Mouse (Mus musculus) lung, postnatal 4 days (tissue): ENCODE measurements around the gene Slc9a3.

Experiments used
- DNase-seq, 2 experiments: peaks; one replicate each; pipeline ENCODE4 v3.0.0; 2021

Gene Slc9a3

DNA sequence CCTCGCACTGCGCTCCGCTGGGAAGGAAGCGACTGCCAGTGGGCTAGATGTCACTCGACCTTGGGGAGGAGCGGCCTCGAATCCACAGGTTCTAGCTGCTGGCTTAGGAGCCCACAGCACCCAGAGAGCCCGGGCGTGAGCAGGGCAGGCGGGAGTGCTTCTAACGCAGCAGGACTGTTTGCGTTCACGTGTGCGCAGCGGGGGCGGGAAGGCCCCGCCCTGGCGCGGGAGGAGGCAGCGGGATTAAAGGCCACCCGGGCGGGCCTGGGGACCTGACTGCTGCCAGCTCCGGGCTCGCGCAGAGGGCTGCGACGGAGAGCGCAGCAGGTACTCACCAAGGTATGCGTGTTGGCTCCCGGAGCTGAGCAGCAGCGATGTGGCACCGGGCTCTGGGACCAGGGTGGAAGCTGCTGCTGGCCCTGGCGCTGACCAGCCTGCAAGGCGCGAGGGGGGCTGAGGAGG is at the start of gene Slc9a3:
Gene Slc9a3, plus strand, starts transcription at position 317 of the 462 bp plus-strand sequence.
- DNase-seq, result no peak

- DNase-seq, result no peak
These were observed 49.5 kb upstream of the Slc9a3 start for GRCm38 (mm10) chr13:74071714-74072113.

DNA sequence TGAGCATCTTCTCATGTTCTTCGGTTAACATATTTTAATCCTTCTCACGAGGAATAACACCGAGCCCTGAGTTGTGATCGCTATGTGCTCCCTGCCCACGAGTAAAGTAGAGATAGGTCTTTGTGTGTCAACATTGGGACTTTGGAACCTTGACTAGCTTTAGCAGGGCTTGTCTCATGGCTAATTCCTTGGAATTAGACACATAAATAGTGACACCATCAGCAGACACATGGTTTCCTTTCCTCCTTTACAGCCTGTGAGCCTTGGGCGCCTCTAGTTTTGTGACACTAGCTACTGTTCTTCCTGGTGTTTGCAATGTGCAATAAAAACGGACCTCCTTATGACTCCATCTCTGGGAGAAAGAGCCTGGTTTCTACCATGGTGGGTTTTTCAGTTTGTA is 47.9 kb upstream of the Slc9a3 start:
- DNase-seq, result no peak

- DNase-seq, result no peak
These were observed 31.0 kb upstream of the Slc9a3 start for GRCm38 (mm10) chr13:74090265-74090664.

GRCm38 (mm10) chr13:74095936-74096335 is 25.3 kb upstream of the Slc9a3 start:
- DNase-seq, result no peak

DNA sequence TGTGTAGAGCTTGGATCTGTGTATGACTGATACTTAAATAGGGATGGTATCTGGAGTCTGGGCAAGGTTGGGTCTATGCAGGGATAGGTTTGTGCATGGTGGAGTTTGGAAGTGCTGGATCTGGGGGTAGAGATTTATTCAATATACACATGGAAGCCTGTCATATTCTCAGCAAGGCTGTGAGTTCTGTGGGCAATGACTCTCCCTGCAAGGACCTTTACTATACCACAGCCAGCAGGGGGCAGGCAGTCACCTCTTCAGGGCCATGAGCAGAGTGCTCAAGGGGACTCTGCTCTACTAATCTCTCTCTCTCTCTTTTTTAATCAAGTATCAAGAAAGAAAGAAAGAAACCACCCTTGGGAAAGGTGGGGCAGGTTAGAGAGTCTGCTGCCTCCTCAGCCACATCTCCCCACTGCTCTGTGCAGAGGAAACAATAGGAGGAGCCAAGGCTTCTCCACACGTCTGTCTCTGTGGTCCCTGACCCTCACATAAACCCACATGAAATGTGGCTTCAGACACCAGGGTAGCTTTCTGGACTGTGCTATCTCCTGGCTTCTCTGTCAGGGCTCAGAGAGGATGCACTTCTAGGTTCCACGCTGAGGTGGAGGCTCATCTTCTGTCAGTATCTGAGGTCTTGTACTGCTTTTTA is 24.4 kb upstream of the Slc9a3 start:
- DNase-seq, result peak; percentile 64 to 65

DNA sequence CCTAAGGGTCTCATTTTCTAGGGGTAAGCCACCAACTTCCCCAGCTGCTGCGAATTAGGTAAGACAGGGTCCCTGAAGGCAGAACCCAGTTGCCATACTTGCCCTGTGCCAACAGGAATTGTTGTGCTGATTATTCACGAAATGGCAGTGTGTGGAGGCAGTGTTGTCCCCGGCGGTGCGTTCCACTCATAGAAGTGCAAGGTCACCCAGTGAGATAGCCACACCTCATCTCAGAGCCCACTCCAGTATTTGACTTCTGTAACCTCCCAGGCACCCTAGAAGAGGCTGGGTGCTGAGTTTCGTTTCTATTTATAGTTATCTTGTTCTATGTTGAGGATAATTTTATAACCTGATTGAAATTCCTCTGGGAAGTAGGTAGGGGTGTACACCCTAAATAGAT is 22.3 kb upstream of the Slc9a3 start:
- no peak for DNase-seq

DNA sequence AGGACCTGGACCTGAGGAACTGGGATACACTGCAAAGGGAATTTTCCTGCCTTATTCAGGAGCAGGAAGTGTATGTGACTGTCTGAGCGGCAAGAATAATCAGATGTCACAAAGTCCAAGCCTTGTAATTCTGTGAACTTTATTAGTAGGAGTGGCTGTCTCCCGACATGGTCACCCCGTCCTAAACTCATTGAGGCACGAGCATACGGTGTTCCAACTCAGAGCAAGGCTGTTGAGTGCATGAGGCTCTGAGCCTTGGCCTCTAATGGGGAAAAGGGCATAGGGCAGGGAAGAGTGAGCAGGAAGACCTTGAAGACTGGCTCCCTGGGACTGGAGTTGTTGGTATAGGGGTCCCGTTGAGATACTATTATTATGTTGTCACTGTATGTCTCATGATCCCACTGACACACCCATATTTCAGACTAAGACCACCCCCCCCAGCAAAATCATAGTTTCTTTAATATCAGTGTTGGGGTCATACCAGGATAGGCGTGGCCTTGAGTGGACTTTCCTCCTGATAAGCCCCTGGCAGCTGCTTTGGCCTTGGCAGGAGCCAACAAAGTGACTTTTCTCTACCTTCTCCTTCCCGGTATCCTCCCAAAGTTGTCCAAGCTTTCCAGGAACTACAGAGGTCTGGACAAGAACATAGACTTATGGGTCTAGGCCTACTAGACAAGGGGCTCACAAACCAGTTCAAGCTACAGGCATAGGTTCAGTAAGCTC is 19.0 kb upstream of the Slc9a3 start:
- no peak for DNase-seq

GRCm38 (mm10) chr13:74102831-74103582 is 18.2 kb upstream of the Slc9a3 start:
- DNase-seq, result no peak

DNA sequence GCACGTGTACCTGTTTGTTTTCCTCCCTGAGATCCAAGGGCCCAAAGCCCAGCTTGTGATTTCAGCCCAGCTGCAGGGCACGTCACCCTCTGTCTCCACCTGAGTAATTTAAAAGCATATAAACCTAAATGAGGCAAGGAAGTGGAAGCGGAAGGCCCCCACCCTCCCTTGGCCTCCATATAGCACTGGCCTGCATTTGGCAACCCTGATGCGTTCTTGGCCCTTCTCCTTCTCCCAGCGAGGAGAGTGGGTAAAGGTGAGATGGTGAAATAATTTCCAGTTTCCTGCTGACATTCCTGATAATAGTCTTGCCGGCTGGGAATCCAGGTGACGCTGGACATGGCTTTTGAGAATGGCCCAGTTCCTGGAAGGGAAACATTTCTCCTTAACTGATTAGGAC is 16.8 kb upstream of the Slc9a3 start:
- no peak for DNase-seq

DNA sequence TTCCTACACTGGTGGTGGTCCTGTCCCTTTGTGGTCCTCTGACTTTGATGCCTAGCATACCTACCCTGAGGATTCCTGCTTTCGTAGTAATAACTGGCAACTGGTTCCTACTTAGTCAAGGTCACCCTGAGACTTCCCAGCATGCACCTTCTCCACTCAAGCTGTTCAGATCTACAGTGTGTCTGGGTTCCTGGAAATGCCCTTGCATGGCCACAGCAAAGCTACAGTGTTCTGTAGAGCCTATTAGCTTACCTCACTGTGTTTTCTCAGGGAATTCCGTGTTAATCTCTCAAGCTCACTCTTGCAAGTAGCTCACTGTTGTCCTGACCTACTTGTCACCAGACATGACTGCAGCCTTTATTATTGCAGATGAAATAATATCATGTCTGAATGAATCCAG is 13.8 kb upstream of the Slc9a3 start:
- DNase-seq, result no peak

GRCm38 (mm10) chr13:74112593-74112992 is 8.7 kb upstream of the Slc9a3 start:
- no peak for DNase-seq

DNA sequence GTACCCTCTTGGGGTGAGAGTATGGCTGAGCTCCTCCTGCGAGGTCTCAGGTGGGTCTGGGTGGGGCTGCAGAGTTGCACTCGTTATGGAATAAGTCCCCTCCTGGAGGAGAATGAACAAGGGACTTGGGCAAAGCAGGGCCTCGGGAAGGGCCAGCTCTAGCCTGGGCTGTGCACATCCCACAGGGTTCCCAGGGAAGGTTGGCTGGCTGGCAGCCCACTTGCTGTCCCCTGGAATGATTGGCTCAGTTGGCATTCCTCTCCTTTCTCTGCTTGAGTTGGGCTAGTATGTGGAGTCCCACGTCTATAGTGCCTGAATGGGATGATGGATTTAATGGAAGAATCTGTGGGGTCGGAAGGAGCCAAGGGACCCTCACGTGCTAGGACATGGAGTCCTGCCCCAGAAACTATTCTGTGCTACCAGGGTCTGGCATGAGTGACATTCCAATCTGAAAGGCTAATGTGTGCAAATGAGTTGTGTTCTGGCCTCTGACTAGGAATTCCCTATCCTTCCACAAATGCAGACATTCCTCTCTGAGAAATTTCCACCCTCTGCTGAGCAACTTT is 7.5 kb upstream of the Slc9a3 start:
- DNase-seq, result no peak

GRCm38 (mm10) chr13:74121795-74122330 is 606 bp downstream of the Slc9a3 start:
- DNase-seq, result no peak

DNA sequence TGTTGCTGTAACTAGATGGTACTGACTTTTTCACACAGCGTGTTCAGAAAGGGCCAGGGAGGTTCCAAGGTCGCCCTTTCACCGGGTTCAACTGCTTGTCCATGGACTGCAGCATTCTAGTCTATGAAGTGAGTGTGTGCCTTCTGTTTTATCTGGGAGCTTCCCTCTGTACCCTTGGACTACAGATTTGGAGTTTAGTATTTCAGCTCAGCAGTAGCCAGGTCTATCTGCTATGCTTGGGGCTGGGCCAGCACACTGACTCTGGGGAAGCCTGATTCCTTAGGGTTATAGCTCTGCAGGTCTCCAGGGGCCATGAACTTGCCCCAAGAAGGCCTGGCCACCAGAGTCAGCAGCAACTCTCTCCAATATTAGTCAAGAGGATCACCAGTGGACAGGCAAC is 1.4 kb downstream of the Slc9a3 start:
- DNase-seq, result no peak

- DNase-seq, result no peak
These were observed 6.3 kb downstream of the Slc9a3 start for GRCm38 (mm10) chr13:74127571-74127970.

GRCm38 (mm10) chr13:74129909-74130308 is 8.7 kb downstream of the Slc9a3 start:
- DNase-seq, result no peak

- no peak for DNase-seq
These were observed 17.8 kb downstream of the Slc9a3 start for GRCm38 (mm10) chr13:74138906-74139647.

- DNase-seq, result no peak
These were observed 19.5 kb downstream of the Slc9a3 start for GRCm38 (mm10) chr13:74140793-74141192.

DNA sequence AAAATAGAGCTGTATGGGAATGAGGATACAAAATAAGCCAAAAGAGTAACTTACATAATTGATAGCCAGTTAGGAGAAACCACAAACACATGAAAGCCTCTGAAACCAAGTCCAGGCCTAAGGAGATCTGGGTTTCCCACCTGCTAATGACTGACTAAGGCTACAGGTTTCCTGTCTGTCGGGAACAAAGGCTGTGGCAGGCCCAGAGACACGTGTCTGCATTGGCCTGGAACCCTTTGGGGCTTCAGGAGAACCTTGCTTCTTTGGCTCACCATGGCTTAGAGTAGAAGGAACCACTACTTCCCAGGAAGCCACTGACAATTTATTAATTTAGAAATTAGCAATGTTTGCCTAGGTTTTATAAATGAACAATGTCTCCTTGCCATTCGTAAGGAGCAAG is 22.0 kb downstream of the Slc9a3 start:
- no peak for DNase-seq

- DNase-seq, result no peak
These were observed 23.0 kb downstream of the Slc9a3 start for GRCm38 (mm10) chr13:74144120-74144884.
